Mouse (Mus musculus) monocyte, adult 5-6 weeks (primary cell): Measurements from ENCODE around the gene Gm10518. TPM values are rescaled to one million over a fixed set of nuclear protein-coding genes. Genes with fewer than 3 reads are reported as not detected.
"Not testable (repeated sequence)": the region's sequence is repeated elsewhere in the genome, so short reads cannot be mapped to it uniquely, and the experiment has no call there.

ENCODE experiments used
- ATAC-seq: fragments of 153-309, 156-312 bp; replicated peaks from 2 replicates; pipeline ENCODE4 v1.8.0; 2017; ENCODE audit warnings: mild to moderate bottlenecking; ENCODE audit not compliant: low TSS enrichment, insufficient number of reproducible peaks, severe bottlenecking, poor library complexity, low FRiP score
- total RNA-seq: library from RNA; stranded (forward); fragments of 200-1000, 200-491, 200-594 nt; gene quantifications from 3 replicates; pipeline ENCODE4 v1.2.3, GENCODE M21; 2017

The Gm10518 gene
- 0.58 TPM in 1 of 3 replicates, not detected in the others for total RNA-seq

GRCm38 (mm10) chr1:179802610-179803512, at the start of gene Gm10518:
TSS of gene Gm10518 (plus strand) at chr1:179803376.
- 0 out of 2 replicates have a peak, but pooled peaks have one; percentile 14 for ATAC-seq

- no peak for ATAC-seq
These were observed 46.7 kb upstream of the Gm10518 start for GRCm38 (mm10) chr1:179756477-179756876.

GRCm38 (mm10) chr1:179760086-179760485, 43.1 kb upstream of the Gm10518 start:
- no peak for ATAC-seq

GRCm38 (mm10) chr1:179760553-179760952, 42.6 kb upstream of the Gm10518 start:
- no peak for ATAC-seq

- ATAC-seq: no peak
These were observed 26.3 kb upstream of the Gm10518 start for GRCm38 (mm10) chr1:179776831-179777230.

- no peak for ATAC-seq
These were observed 19.1 kb upstream of the Gm10518 start for GRCm38 (mm10) chr1:179784098-179784497.

GRCm38 (mm10) chr1:179785502-179785901, 17.7 kb upstream of the Gm10518 start:
- no peak for ATAC-seq

GRCm38 (mm10) chr1:179787281-179787680, 15.9 kb upstream of the Gm10518 start:
- ATAC-seq: no peak

GRCm38 (mm10) chr1:179798794-179799193, 4.4 kb upstream of the Gm10518 start:
- ATAC-seq: no peak

- ATAC-seq: peak; percentile 92
These were observed 450 bp downstream of the Gm10518 start, which contains the start of gene Ahctf1 for GRCm38 (mm10) chr1:179803513-179804139. TSS of gene Ahctf1 (minus strand) at chr1:179803680.

GRCm38 (mm10) chr1:179804140-179804881, 1.1 kb downstream of the Gm10518 start:
- ATAC-seq: no peak

- no peak for ATAC-seq
These were observed 2.6 kb downstream of the Gm10518 start for GRCm38 (mm10) chr1:179805751-179806150.

- ATAC-seq: no peak
These were observed 4.3 kb downstream of the Gm10518 start for GRCm38 (mm10) chr1:179807468-179807867.

GRCm38 (mm10) chr1:179808300-179808699, 5.1 kb downstream of the Gm10518 start:
- no peak for ATAC-seq

- no peak for ATAC-seq
These were observed 10.2 kb downstream of the Gm10518 start for GRCm38 (mm10) chr1:179813385-179813784.

- no peak for ATAC-seq
These were observed 11.4 kb downstream of the Gm10518 start for GRCm38 (mm10) chr1:179814616-179815015.

- ATAC-seq: not testable (repeated sequence)
These were observed 15.5 kb downstream of the Gm10518 start for GRCm38 (mm10) chr1:179818490-179819278.

GRCm38 (mm10) chr1:179824549-179824948, 21.4 kb downstream of the Gm10518 start:
- no peak for ATAC-seq
